Mouse (Mus musculus): Measurements from ENCODE around the gene Rara. TPM values are rescaled to one million over a fixed set of nuclear protein-coding genes. Genes with fewer than 3 reads are reported as not detected.

The Rara gene
- polyA plus RNA-seq, 1 experiment: 20.1 TPM

- no peak overlapping the region for H3K4me3 ChIP-seq (ENCODE audit: control insufficient read depth, low read depth, low read length)
- H3K4me1 ChIP-seq (ENCODE audit: control insufficient read depth, insufficient read depth, low read length): peaks cover 4% of the 10 kb centered on the region
- H3K27me3 ChIP-seq (ENCODE audit: control insufficient read depth, insufficient read depth, low read length): no peaks in the 10 kb centered on the region
- no peak overlapping the region for H3K27ac ChIP-seq (ENCODE audit: control insufficient read depth, insufficient read depth, low read depth, low read length)
- peaks cover 1% of the 10 kb centered on the region for H3K36me3 ChIP-seq (ENCODE audit: control insufficient read depth, insufficient read depth, low read length)
- TF ChIP-seq POLR2A (IDR thresholded peaks at IDR 0.05; ENCODE audit: control insufficient read depth, low read depth, low read length) (no peak), CTCF (IDR thresholded peaks at IDR 0.05; ENCODE audit: control insufficient read depth, insufficient read depth, insufficient replicate concordance, low read depth, low read length) (no peak)
Observed at GRCm38 (mm10) chr11:99019844-99020243, 92.2 kb downstream of the Rara start.

- Histone ChIP-seq H3K36me3 (ENCODE audit: control insufficient read depth, insufficient read depth, low read length) (peaks cover 1% of the 10 kb centered on the region), H3K27ac (ENCODE audit: control insufficient read depth, insufficient read depth, low read depth, low read length) (no peak overlapping the region), H3K4me3 (ENCODE audit: control insufficient read depth, low read depth, low read length) (no peak overlapping the region), H3K27me3 (ENCODE audit: control insufficient read depth, insufficient read depth, low read length) (no peaks in the 10 kb centered on the region), H3K4me1 (ENCODE audit: control insufficient read depth, insufficient read depth, low read length) (peaks cover 9% of the 10 kb centered on the region)
- no peak for TF ChIP-seq CTCF (IDR thresholded peaks at IDR 0.05; ENCODE audit: control insufficient read depth, insufficient read depth, insufficient replicate concordance, low read depth, low read length)
- TF ChIP-seq POLR2A (IDR thresholded peaks at IDR 0.05; ENCODE audit: control insufficient read depth, low read depth, low read length): no peak
Observed at GRCm38 (mm10) chr11:99022384-99022933, 94.8 kb downstream of the Rara start.

GRCm38 (mm10) chr11:99023094-99023493, 95.5 kb downstream of the Rara start:
- TF ChIP-seq CTCF (IDR thresholded peaks at IDR 0.05; ENCODE audit: control insufficient read depth, insufficient read depth, insufficient replicate concordance, low read depth, low read length): no peak
- TF ChIP-seq POLR2A (IDR thresholded peaks at IDR 0.05; ENCODE audit: control insufficient read depth, low read depth, low read length): no peak

GRCm38 (mm10) chr11:99023500-99024467, 96.2 kb downstream of the Rara start, which contains the start of gene Top2a:
Top2a (minus strand) TSS chr11:99024189.
- peak within 1 kb of the TSS; percentile 99 for H3K4me3 ChIP-seq (ENCODE audit: control insufficient read depth, low read depth, low read length)
- H3K4me1 ChIP-seq (ENCODE audit: control insufficient read depth, insufficient read depth, low read length): peaks cover 9% of the 10 kb centered on the region
- no peaks in the 10 kb centered on the region for H3K27me3 ChIP-seq (ENCODE audit: control insufficient read depth, insufficient read depth, low read length)
- peaks cover 1% of the 10 kb centered on the region for H3K36me3 ChIP-seq (ENCODE audit: control insufficient read depth, insufficient read depth, low read length)
- H3K27ac ChIP-seq (ENCODE audit: control insufficient read depth, insufficient read depth, low read depth, low read length): peak within 1 kb of the TSS; percentile 98
- TF ChIP-seq POLR2A (IDR thresholded peaks at IDR 0.05; ENCODE audit: control insufficient read depth, low read depth, low read length) (peak; percentile 87), CTCF (IDR thresholded peaks at IDR 0.05; ENCODE audit: control insufficient read depth, insufficient read depth, insufficient replicate concordance, low read depth, low read length) (no peak)

More at GRCm38 (mm10) chr11:99023094-99023493, 95.5 kb downstream of the Rara start:
- no peak overlapping the region for H3K27ac ChIP-seq (ENCODE audit: control insufficient read depth, insufficient read depth, low read depth, low read length)
- no peaks in the 10 kb centered on the region for H3K27me3 ChIP-seq (ENCODE audit: control insufficient read depth, insufficient read depth, low read length)
- H3K36me3 ChIP-seq (ENCODE audit: control insufficient read depth, insufficient read depth, low read length): peaks cover 1% of the 10 kb centered on the region
- H3K4me1 ChIP-seq (ENCODE audit: control insufficient read depth, insufficient read depth, low read length): peaks cover 9% of the 10 kb centered on the region
- H3K4me3 ChIP-seq (ENCODE audit: control insufficient read depth, low read depth, low read length): peak overlapping the region; percentile 99

Other genes with a start within 250 kb of the Rara start
- gene Psmd3, start 245.3 kb upstream of the Rara start, polyA plus RNA-seq (2012; rRNA removed): 70.2 and 78.9 TPM in 2 replicates
- gene Csf3, start 226.6 kb upstream of the Rara start, polyA plus RNA-seq (2012; rRNA removed): 0.48 and 0.63 TPM in 2 replicates
- 96.6 and 106 TPM in 2 replicates for gene Med24, start 198.4 kb upstream of the Rara start, polyA plus RNA-seq (2012; rRNA removed)
- 14.4 and 18.9 TPM in 2 replicates for gene Thra, start 187.2 kb upstream of the Rara start, polyA plus RNA-seq (2012; rRNA removed)
- 34.7 and 38.6 TPM in 2 replicates for gene Nr1d1, start 152.5 kb upstream of the Rara start, polyA plus RNA-seq (2012; rRNA removed)
- gene Msl1, start 132.3 kb upstream of the Rara start, polyA plus RNA-seq (2012; rRNA removed): 138 and 143 TPM in 2 replicates
- gene Casc3, start 122.9 kb upstream of the Rara start, polyA plus RNA-seq (2012; rRNA removed): 22.0 and 24.9 TPM in 2 replicates
- gene Rapgefl1, start 91.0 kb upstream of the Rara start, polyA plus RNA-seq (2012; rRNA removed): 2.2 and 2.7 TPM in 2 replicates
- 4.3 and 6.4 TPM in 2 replicates for gene Wipf2, start 64.2 kb upstream of the Rara start, polyA plus RNA-seq (2012; rRNA removed)
- gene Cdc6, start 20.0 kb upstream of the Rara start, polyA plus RNA-seq (2012; rRNA removed): 2.5 and 2.9 TPM in 2 replicates
- 13.6 and 23.8 TPM in 2 replicates for gene Gjd3, start 55.2 kb downstream of the Rara start, polyA plus RNA-seq (2012; rRNA removed)
- gene Top2a, start 96.4 kb downstream of the Rara start, polyA plus RNA-seq (2012; rRNA removed): 19.4 and 20.4 TPM in 2 replicates
- gene Igfbp4, start 113.4 kb downstream of the Rara start, polyA plus RNA-seq (2012; rRNA removed): 19.0 and 21.4 TPM in 2 replicates
- 2.0 and 3.3 TPM in 2 replicates for gene Tns4, start 161.5 kb downstream of the Rara start, polyA plus RNA-seq (2012; rRNA removed)
- 0.76 and 2.0 TPM in 2 replicates for gene Ccr7, start 227.3 kb downstream of the Rara start, polyA plus RNA-seq (2012; rRNA removed)